Mouse (Mus musculus): ENCODE measurements at regions not wholly inside any gene's neighbourhood (a gene's known extent, or its start where the extent isn't known, plus 50 kb on each side); places are given as distances from the start of the nearest gene placed in this dataset.

- DNase-seq (ENCODE audit: low spot score) = no peak
Observed at GRCm38 (mm10) chr3:128226503-128226902, 330.4 kb upstream of the Fam241a start.

GRCm38 (mm10) chr3:128222344-128222743 lies 326.2 kb upstream of the Fam241a start:
- DNase-seq (ENCODE audit: low spot score) = no peak

- DNase-seq (ENCODE audit: low spot score) = no peak
Observed at GRCm38 (mm10) chr3:128221625-128222024, 325.5 kb upstream of the Fam241a start.

GRCm38 (mm10) chr3:128220776-128221550 lies 324.8 kb upstream of the Fam241a start:
- no peak for DNase-seq (ENCODE audit: low spot score)

DNA sequence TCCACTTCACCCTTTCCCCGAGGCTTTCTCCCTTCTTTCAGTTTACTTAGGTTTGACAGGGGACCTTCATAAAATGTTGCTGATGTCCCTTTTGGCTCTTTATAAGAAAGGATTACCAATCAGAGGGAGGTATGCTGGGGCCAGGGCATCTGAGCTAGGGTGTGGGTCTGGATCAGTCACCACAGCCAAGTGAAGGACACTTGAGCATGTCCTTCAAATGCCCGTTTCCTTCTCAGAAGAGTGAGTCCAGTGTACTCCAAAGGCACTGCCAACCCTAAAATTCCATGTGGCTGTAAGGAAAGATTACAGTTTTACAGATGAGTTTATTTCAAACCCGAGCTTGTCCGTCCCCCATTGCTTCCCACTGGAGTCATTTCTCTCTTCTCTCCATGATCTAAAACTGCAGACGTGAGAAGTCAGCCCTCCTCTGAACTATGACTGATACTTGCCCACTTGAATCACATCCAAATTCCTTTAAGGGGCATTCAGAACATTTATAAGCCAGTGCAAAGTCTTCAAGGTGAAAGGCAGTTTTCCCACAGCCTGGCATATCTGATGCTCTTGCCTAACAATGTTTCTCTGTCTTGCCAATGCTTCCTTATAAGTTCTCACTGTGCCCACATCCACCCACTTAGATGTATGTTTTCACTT lies 321.8 kb upstream of the Fam241a start:
- no peak for DNase-seq (ENCODE audit: low spot score)

GRCm38 (mm10) chr3:128212256-128212655 lies 316.1 kb upstream of the Fam241a start:
- no peak for DNase-seq (ENCODE audit: low spot score)

DNA sequence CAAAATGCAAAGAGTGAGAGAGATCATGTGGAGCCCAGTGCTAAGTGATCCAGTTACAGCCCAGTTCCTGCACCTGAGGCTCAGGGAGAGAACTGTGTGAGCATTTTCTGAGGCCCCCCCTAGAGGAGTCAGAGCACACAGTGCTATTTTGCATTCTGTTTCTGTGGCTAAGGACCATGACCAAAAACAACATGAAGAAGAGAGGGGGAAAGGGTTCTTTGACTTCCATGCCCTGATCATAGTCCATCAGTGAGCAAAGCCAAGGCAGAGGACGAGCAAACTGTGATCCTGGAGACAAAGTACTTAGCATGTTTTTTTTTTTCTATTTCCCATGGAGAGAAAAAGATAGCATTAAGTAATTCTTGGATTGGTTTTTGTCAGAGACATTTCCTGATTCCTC lies 314.5 kb upstream of the Fam241a start:
- DNase-seq (ENCODE audit: low spot score) = no peak

DNA sequence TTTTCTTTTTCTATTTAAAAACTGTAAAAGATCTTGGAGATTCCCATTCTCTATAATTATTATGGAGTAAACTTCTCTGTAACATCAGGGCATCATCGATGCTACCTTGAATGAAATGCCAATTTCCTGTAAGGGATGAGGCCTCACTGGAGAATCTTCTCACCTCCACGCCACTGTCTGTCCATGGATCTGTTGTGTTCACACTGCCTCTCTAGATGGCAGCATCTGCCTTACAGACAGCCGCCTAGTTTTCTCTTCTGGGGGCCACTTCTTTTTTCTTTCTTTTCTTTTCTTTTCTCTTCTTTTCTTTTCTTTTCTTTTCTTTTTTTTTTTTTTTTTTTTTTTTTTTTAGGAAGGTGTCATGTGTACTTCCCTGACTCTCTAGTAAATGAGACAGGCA lies 310.8 kb upstream of the Fam241a start:
- no peak for DNase-seq (ENCODE audit: low spot score)

- DNase-seq (ENCODE audit: low spot score) = no peak
Observed at GRCm38 (mm10) chr3:128206483-128206882, 310.4 kb upstream of the Fam241a start.

DNA sequence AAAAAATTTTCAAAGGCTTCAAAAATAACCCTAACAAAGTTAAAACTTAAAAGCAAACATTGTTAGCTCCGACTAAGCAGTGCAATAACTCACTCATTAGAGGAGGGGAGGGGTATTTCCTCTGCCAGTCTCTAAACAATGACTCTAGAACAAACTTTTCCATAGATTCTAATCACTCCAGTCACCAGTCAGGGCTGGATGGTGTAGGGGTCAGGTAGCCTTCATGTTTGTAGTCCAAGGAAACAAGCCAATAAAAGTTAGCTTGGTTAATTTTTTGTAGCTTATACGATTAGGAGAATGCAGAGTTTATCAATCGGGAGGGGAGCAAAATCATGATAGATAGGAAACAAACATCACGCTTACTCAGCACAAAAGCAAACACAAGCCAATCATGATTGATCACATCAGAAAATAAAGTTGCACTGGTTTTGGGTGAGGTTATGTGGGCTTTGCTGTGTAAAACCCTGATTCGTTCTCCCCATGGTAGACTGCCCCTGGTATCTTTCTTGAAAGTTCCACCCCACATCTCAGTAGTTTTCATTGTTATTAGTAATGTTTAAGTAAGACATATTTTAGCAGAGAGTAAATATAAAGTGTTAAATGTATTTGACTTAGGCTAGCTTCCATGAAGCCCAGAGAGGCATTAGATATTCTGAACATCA lies 304.6 kb upstream of the Fam241a start:
- DNase-seq (ENCODE audit: low spot score) = no peak

GRCm38 (mm10) chr3:128199466-128199865 lies 303.3 kb upstream of the Fam241a start:
- no peak for DNase-seq (ENCODE audit: low spot score)

DNA sequence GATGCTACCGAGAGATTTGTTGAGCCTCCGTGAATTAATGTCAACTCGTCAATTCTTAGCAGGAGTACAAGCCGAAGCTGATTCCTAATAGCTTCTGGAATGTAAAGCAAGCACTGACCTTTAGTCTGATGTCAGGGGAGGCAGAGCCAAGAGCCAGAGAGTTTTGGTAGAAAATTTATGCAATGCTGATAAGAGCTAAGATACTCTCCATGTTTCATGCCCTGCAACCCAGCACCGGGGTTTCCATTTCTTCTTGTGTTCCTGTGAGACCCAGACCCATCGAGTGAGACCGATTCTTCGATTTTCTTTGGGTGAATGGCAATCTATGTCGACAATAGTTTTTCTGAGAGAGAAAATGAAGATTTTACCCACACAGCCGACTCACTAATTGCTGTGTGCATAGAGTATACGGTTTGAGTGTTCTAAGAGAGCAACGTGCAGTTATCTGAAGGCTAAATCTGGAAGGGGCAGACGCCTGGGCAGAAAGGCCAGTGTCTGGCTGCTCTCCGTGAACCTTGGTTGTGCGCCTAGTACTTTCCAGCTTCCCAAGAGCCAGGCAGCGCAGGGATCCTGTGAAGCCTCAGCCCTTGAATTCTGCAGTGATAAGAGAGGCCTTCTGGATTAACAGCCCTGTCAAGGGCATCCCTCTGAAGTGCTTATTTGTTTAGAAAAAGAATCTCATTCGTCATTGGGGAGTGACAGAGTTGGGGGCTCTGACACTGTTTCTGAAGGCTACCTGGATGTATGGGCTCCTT lies 296.1 kb upstream of the Fam241a start:
- DNase-seq (ENCODE audit: low spot score) = no peak

DNA sequence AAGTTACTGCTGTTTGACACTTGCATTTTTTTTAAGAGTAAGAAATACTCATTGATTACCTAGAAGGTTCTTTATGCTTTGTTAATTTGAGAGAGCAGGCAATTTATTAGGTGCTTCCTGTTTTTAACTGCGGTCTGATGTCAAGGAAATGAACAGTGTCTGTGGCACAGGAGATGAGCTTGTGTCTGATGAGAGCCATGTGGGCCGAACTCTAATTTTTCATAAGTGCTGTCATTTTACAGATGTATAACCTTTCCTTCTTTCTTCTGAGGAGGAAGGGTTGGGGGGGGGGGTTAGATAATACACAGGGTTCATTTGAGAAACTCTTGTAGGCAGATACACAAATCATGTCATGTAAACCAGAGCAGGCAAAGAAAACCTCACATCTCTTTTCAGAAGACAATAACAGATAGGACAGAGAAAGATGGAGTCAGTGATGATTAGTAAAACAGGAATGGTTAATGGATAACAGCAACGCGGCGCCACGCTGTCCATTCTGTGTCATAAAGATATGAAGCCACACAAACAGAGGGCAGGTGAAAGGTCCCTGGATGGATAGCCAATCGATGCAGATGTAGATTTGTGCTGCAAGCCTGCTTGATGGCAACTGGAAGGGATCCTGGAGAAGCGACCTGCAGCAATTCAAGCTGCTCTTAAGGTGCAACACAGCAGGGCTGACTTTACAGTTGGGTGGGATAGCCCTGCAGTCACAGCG lies 291.4 kb upstream of the Fam241a start:
- no peak for DNase-seq (ENCODE audit: low spot score)

GRCm38 (mm10) chr3:128186278-128186677 lies 290.2 kb upstream of the Fam241a start:
- DNase-seq (ENCODE audit: low spot score) = no peak

DNA sequence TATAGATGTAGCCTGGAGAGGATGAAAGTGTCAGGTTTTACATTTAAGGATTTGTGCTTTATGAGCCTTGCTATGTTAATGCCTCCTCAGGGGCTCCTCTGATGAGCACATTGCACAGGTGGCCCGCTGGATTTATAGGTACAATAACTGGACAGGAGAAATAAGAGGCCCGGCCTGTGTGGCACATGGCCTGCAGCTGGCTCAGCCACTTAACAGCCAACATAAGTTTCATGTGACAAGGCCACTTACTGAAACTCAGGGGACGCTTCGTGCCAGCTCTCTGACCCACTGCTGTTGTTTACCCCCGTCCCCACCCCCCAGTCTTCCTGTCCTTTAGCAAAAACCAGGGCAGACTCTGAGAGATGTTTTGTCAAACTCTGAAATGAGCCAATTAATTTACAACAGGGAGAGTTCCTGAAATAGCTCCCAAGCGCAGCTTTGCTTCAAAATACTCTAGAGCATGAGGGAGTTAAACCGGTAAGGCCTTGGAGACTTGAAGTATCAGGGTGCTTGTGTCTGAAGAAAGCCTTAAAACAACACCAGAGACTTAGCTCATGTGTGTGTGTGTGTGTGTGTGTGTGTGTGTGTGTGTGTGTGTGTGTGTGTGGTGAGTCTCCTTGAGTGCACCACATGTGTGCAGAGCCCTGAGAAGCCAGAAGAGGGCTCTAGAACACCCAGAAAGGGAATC lies 285.2 kb upstream of the Fam241a start:
- no peak for DNase-seq (ENCODE audit: low spot score)

GRCm38 (mm10) chr3:128149216-128149615 lies 253.1 kb upstream of the Fam241a start:
- no peak for DNase-seq (ENCODE audit: low spot score)

- no peak for DNase-seq (ENCODE audit: low spot score)
Observed at GRCm38 (mm10) chr3:128145329-128145728, 249.2 kb upstream of the Fam241a start.

DNA sequence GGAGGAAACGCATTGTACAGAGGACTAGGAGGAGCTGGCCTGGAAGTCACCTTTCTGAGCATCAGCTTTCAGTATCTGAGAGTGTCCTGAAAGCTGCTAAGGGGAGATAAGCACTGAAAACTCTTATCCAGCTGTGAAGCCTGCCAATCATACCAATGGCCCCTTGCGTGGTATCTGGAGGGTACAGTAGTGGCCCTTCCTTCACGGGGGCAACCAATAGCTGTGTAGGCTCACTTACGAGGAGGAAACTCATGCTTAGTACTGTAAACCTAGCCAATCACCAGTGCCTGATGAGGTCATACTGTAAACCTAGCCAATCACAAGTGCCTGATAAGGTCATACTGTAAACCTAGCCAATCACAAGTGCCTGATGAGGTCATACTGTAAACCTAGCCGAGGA lies 231.7 kb upstream of the Fam241a start:
- no peak for DNase-seq (ENCODE audit: low spot score)

DNA sequence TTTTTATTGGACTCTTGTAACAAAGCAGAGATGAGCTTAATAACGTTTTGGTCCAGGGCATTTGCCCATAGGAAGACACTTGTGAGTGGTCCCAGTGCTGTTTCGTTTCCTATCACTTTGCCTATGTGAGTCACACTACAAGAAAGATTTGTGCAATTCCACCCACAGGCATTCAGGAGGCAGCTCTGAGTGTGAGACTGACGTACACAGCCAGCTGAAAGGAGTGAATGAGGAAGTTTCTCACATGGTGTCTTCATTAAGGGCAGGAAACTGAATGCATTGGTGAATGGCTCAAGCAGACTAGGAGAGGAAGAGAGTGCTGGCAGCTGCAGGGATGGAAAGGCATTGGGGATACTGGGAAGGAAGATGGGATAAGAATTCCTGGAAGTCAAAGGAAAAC lies 230.5 kb upstream of the Fam241a start:
- no peak for DNase-seq (ENCODE audit: low spot score)

- DNase-seq (ENCODE audit: low spot score) = no peak
Observed at GRCm38 (mm10) chr3:128122111-128122510, 226.0 kb upstream of the Fam241a start.

Data from urinary bladder, adult 2 months (tissue).